Mouse (Mus musculus) telencephalon, adult 2 months (tissue): Measurements from ENCODE around the gene Lrrc20.
"Not testable (repeated sequence)": the region's sequence is repeated elsewhere in the genome, so short reads cannot be mapped to it uniquely, and the experiment has no call there.

Experiments used
- DNase-seq: peaks from one replicate; pipeline ENCODE4 v3.0.0-alpha.2; 2011; ENCODE audit warnings: low read depth, low spot score

Lrrc20 gene

DNA sequence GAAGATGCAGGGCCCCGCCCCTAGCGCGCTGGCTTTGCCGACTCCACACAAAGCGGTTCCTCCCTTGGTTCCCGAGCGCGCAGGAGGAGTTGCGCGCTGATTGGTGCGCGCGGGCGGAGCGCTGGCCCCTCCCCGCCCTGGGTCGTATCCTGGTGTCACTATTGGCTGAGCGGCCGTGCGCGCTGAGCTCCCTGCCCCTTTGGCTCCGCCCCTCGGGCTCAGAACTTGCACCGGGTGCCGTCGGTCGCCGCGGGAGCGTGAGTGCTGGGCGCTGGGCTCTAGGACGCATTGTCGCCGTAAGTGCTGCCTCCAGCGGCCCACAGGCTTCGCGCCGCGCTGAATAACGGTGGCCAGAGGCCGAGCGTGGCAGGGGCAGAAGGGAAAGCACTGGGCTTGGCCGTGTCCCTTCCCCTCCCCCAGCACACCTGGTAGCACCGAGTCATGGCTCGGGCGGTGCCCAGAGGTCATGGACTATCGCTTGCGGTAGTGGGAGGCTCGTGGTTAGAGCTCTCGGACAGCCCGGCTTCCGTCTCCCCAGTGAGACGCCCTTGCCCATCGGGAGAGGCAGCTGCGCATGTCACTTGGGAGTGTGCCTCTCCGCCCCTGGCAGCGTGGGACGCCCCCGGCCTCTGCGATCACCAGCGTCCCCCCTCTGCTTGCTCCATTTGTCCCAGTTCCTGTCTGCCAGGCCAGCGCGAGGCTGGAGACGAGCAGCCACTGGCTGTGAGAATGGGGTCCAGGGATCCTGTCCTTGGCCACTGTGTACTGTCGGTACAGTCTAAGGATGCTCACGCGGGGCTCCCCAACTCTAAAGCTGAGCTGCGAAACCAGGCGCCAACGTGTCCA, at the start of gene Lrrc20:
Gene Lrrc20, plus strand, starts transcription at position 208 of the 846 bp plus-strand sequence.
- DNase-seq = peak; percentile 88

DNA sequence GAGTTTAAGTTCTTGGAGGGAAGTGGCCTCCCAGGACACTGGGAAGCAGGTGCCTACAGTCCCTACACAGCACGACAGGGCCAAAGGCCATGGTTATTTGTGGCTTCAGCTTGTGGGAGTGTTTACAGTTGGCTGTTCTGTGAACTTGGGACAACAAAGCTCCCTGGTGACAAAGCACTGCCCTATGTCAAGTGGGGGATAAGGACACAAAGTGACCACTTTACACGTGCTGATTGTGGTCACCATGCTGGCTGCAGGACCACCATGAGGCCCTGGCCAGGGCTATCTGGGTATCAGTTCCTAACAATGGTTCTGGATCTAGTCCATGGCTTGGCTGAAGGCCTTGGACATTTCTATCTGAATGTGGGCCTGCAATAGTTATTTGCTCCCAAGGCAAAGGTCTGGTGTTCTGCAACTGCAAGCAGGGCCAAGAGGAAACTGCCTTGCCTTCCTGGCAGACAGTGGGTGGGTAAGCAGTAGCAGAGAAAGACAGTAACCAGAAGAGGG, 49.3 kb upstream of the Lrrc20 start:
- DNase-seq = no peak

GRCm38 (mm10) chr10:61427951-61428350, 47.6 kb upstream of the Lrrc20 start:
- DNase-seq = no peak

DNA sequence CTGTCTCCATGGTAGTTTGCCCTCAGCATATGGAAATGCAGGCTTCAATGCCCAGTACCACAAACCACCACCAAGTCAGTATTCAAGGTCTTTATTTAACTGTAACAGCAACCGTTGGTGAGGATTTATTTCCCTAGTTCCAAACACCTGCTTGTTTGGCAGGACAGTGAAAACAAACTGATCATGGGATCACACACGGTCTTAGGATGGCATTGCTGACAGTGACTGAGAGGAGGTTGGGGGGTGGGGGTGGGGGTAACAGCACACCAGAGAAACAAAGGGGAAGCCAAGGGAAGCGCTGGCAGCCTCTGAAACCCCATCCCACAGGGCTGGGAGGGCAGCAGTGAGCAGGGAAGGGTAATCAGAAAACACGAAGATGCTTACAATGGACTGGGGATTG, 47.2 kb upstream of the Lrrc20 start:
- DNase-seq = no peak

DNA sequence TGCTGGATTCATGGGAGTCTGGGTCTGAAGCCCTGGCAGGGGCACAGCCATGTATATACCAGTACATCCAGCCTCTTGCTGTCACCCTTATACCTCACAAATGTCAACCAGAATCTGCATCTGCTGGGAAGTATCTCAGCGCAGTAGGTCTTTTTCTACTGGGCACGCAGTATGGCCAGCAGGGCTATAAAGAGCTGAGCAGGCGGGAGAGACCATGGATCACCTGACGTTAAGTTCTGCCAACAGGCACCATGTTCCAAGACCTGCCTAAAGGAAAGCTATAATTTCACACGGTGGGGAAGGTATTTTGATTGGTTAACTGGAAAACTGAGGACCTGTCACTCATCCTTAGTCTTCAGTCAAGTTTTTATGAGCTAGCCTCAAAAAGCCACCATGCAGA, 46.6 kb upstream of the Lrrc20 start:
- no peak for DNase-seq

GRCm38 (mm10) chr10:61431375-61431774, 44.2 kb upstream of the Lrrc20 start:
- peak; percentile 79 for DNase-seq

- no peak for DNase-seq
Observed at GRCm38 (mm10) chr10:61440202-61440800, 35.3 kb upstream of the Lrrc20 start.

DNA sequence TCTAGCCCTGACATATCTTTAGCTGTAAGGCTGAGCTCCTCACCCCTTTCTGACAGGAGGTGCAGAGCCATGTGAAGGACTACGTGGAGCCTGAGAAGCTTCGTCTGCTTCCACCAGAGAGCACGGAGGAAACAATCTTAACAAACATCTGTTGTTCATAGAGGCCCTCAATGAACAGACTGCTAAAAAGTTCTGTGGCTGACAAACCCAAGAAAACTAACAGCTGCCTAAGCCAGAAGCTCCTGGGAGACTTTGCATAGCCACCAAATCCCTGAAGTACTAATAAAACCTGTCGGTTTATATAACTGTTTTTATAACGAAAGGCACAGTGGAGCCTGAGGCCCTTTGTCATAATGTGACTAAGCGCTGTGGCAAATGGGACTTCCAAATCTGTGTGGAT, 32.1 kb upstream of the Lrrc20 start:
- DNase-seq = no peak

DNA sequence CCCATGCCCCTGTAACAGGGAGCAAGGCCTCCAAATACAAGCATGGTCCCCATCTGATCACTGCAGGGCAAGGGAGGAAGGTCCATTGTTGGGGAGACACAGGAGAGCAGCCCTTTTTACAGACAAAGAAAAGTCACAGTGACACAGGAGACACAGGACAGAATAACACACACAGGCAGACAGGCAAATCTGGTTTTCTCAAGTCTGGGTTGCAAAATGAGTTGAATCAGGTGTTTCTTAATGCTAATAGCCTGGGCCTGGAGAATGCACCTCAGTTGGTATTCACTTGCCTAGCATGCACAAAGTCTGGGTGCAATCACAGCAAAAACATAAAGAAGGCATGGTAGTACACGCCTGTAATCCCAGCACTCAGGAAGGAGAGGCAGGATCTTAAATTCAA, 31.7 kb upstream of the Lrrc20 start:
- DNase-seq = no peak

DNA sequence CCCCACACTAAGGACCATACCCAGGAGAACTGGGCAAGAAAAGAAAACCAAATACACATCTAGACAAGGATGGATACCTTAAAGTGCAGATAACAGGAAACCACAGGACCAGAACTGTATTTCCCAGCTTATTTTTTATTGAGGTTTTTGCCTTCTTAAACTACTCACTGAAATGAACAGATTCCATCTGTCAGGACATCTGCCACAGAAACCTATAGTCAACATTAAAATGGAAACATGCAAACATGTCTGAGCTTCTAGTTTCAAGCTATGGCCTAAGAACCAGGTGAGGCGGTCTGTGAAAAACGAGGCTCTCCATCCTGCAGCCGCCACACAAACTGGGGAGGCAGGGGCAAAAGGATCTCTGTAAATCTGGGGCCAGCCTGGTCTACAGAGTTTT, 30.6 kb upstream of the Lrrc20 start:
- DNase-seq = no peak

DNA sequence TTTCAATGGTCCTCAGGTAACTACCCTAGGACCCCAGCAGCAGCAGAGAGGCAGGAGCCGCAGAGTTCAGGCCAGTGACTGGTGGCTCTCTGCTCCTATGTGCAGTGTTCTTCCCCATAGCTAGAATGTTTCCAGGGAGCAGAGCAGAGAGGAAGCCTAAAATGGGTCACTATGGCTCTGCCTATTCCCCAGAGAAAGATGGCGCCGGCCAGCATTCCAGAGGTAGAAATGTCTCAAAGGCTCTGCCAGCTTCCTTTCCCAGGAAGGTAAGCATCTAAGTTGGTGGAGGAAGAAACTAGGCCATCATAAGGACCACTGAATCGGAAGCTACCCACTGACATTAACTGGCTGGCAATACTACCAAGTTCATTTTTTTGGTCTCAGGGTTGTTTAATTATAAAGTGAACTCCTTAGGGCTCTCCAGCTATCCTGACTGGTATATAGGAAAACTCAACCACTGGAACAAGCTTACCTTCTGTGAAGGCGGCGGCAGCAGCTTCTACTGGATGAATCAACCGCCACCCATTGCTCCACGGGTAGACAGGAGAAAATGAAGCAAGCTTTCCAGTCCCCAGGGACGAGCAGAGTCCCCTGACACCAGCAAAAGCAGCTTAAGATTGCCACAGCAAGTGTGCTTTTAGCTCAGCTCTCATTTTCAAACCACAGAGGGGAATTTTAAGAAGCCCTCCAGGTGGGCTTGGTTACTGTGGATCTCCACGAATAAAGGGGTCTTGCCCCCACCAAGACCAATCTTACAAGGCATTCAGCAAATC, 27.8 kb upstream of the Lrrc20 start:
- DNase-seq = no peak

GRCm38 (mm10) chr10:61448834-61449233, 26.8 kb upstream of the Lrrc20 start:
- no peak for DNase-seq

DNA sequence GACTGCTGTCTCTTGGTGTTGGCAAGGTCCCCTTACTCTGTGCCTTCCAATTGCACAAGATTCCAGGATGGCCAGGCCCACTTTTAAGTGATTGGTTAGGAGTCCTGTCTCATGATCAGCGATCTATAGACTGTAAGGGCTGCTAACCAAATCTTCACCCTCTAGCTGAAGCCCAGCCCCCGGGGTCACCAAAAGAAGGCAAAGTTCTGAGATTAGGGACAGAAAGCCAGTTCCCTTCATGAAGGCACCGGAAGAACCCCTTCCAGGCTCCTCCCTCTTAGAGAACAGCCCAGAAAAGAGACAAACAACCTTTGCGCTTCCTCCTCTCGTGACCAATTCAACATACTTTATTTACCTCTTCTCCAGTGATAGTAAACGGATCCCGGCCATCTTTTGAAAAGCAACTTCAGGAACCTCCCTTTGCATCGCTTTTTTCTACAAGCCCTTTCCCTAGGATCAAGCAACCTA, 24.1 kb upstream of the Lrrc20 start:
- no peak for DNase-seq

- no peak for DNase-seq
Observed at GRCm38 (mm10) chr10:61451931-61452617, 23.5 kb upstream of the Lrrc20 start.

GRCm38 (mm10) chr10:61452645-61453044, 23.0 kb upstream of the Lrrc20 start, which contains the start of gene Eif4ebp2:
Gene Eif4ebp2 (minus strand): TSS chr10:61452661.
- peak; percentile 96 for DNase-seq

- DNase-seq = not testable (repeated sequence)
Observed at GRCm38 (mm10) chr10:61453171-61453570, 22.4 kb upstream of the Lrrc20 start.

- DNase-seq = no peak
Observed at GRCm38 (mm10) chr10:61457182-61457581, 18.4 kb upstream of the Lrrc20 start.

GRCm38 (mm10) chr10:61465009-61465408, 10.6 kb upstream of the Lrrc20 start:
- no peak for DNase-seq

DNA sequence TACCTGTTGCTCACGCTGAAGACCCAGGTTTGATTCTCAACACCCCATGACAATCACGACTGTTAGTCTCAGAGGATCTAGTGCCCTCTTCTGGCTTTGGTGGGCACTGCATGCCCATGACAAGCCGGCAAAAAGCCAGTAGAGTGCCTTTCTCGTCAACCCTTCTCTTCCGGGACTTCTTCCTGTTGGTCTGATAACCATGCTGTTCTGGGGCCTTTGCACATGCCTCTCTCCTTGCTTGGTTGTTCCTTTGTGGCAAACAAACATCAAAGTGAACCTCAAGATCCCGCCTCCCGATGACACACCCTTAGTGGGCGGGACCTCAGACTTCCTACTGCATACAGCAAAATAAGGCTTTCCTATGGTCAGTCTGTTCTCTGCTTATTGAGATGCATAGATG, 9.4 kb upstream of the Lrrc20 start:
- no peak for DNase-seq

GRCm38 (mm10) chr10:61466873-61467272, 8.7 kb upstream of the Lrrc20 start:
- no peak for DNase-seq

DNA sequence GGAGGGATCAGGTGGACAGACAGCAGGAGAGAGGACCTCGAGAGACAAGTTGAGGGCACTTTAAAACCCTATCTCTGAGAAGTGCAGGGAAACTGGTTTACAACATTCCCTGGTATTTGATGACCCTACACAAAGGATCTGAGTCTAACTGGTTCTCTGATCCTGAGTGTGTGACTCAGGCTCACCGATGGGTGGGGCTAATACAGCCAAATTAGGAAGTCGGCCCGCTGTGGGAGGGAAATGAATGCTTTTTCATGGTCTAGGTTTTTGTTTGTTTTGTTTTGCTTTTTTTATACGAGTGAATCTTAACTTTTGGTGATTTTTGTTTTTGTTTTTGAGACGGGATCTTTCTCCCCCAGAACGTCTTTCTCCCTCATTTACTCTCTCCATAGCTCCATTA, 6.7 kb upstream of the Lrrc20 start:
- DNase-seq = no peak
